Mouse (Mus musculus): ENCODE results near the gene Ifitm6. TPM values are rescaled to one million over a fixed set of nuclear protein-coding genes. Genes with fewer than 3 reads are reported as not detected.
"Not testable (repeated sequence)": the region's sequence is repeated elsewhere in the genome, so short reads cannot be mapped to it uniquely, and the experiment has no call there.

Gene Ifitm6
- total and polyA plus RNA-seq, 2 experiments from 2014 or later = 0.83 to 0.99 TPM

GRCm38 (mm10) chr7:140990185-140990584 is 27.5 kb downstream of the Ifitm6 start:
- whole genome bisulfite sequencing = 75% methylated on average over 6 of the region's 6 CpGs
- TF ChIP-seq CTCF (IDR thresholded peaks at IDR 0.05) = no peak

DNA sequence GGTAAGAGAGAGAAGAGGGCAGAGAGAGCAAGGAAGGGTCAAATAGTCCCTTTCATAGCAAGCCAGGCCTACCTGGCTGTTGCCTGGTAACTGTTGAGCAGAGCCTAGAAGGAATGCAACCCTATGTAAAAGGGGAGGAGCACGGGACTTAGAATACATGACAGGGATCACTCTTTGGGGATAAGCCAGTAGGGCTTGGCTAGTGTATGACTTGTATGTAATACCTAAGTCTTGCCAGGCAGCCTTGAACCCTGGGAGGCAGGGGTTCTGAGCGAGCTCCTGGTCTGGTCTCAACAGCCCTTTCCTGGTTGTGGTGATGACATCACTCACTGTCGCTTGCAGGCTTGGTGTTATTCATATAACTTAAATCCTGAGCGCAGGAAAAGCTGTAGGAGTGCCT is 28.7 kb downstream of the Ifitm6 start:
- no peak overlapping the region for H3K9ac ChIP-seq (replicated peaks; ENCODE audit: low read length, poor library complexity, severe bottlenecking)
- no peaks in the 10 kb centered on the region for H3K27me3 ChIP-seq (ENCODE audit: insufficient read depth, low read length)
- no peak overlapping the region for H3K4me2 ChIP-seq (ENCODE audit: low read depth, low read length, poor library complexity, severe bottlenecking)
- ATAC-seq (ENCODE audit: low FRiP score) (no peak), DNase-seq (ENCODE audit: low spot score) (no peak)
- H3K9me3 ChIP-seq (ENCODE audit: low read length) = no peaks in the 10 kb centered on the region
- H3K27ac ChIP-seq (ENCODE audit: low read depth, low read length) = no peak overlapping the region
- 87% methylated on average over 4 of the region's 4 CpGs for WGBS
- no peaks in the 10 kb centered on the region for H3K4me1 ChIP-seq (ENCODE audit: insufficient read depth, low read length)
- H3K36me3 ChIP-seq (ENCODE audit: insufficient read depth, low read length) = no peaks in the 10 kb centered on the region
- TF ChIP-seq CTCF (IDR thresholded peaks at IDR 0.05) = no peak
- no peak overlapping the region for H3K4me3 ChIP-seq (ENCODE audit: low read depth, low read length)

More at GRCm38 (mm10) chr7:140990185-140990584, 27.5 kb downstream of the Ifitm6 start:
- H3K9me3 ChIP-seq (ENCODE audit: low read length) = no peaks in the 10 kb centered on the region
- DNase-seq (ENCODE audit: low spot score) (no peak), ATAC-seq (ENCODE audit: low FRiP score) (no peak)
- no peak overlapping the region for H3K4me3 ChIP-seq (ENCODE audit: low read depth, low read length)
- H3K36me3 ChIP-seq (ENCODE audit: insufficient read depth, low read length) = no peaks in the 10 kb centered on the region
- no peaks in the 10 kb centered on the region for H3K4me1 ChIP-seq (ENCODE audit: insufficient read depth, low read length)
- H3K4me2 ChIP-seq (ENCODE audit: low read depth, low read length, poor library complexity, severe bottlenecking) = no peak overlapping the region
- no peaks in the 10 kb centered on the region for H3K27me3 ChIP-seq (ENCODE audit: insufficient read depth, low read length)
- H3K27ac ChIP-seq (ENCODE audit: low read depth, low read length) = no peak overlapping the region
- no peak overlapping the region for H3K9ac ChIP-seq (replicated peaks; ENCODE audit: low read length, poor library complexity, severe bottlenecking)

DNA sequence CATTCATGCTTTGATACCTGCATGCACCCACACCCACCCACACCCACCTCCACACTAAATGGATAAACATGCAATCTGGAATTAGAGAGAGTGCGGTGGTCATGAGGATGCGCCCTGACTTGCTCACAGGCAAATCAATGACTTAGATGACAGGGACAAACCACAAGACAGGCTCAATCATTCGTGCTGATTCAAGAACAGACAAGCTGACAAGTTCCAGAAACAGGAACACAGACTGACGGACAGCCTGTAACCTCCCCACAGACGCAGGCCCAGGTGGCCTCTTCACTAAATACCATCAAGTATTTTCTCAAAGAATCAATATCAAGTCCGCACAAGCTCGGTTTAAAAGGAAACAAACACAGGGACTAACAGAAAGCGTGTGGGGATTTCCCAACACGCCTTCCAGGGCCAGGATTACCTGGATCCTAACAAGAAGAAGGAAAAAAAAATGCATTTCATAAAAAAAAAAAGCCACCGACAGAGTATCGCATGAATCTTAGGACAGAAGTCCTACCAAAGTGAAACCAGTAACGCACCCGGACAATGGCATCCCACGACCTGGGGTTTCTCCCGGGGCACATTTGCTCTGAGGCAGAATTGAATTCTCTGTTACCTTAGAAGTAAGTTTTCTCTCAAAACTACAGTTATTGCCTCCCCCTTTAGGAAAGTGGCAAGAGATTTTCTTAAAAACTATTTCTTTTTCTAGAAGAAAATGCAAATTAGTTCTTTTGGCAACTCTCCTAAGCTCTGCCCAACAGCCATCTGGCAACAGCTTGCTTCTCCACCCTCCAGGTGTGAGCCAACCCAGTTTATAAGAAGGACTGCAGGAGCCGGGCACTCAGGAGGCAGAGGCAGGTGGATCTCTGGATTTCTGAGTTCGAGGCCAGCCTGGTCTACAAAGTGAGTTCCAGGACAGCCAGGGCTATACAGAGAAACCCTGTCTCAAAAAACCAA is 30.3 kb downstream of the Ifitm6 start:
- ATAC-seq (ENCODE audit: low FRiP score) = no peak

GRCm38 (mm10) chr7:140982971-140983370 is 34.8 kb downstream of the Ifitm6 start:
- Histone ChIP-seq H3K9ac (replicated peaks; ENCODE audit: low read length, poor library complexity, severe bottlenecking) (no peak overlapping the region), H3K27ac (ENCODE audit: low read depth, low read length) (no peak overlapping the region), H3K4me2 (ENCODE audit: low read depth, low read length, poor library complexity, severe bottlenecking) (no peak overlapping the region), H3K4me3 (ENCODE audit: low read depth, low read length) (no peak overlapping the region), H3K9me3 (ENCODE audit: low read length) (no peaks in the 10 kb centered on the region), H3K4me1 (ENCODE audit: insufficient read depth, low read length) (no peaks in the 10 kb centered on the region), H3K27me3 (ENCODE audit: insufficient read depth, low read length) (no peaks in the 10 kb centered on the region), H3K36me3 (ENCODE audit: insufficient read depth, low read length) (no peaks in the 10 kb centered on the region)
- WGBS = 91% methylated on average over 7 of the region's 7 CpGs
- no peak for ATAC-seq (ENCODE audit: low FRiP score)
- DNase-seq (ENCODE audit: low spot score) = no peak
- no peak for TF ChIP-seq CTCF (IDR thresholded peaks at IDR 0.05)

More for the DNA sequence above, 30.3 kb downstream of the Ifitm6 start:
- Histone ChIP-seq H3K27ac (ENCODE audit: low read depth, low read length) (no peak overlapping the region), H3K36me3 (ENCODE audit: insufficient read depth, low read length) (no peaks in the 10 kb centered on the region), H3K4me2 (ENCODE audit: low read depth, low read length, poor library complexity, severe bottlenecking) (no peak overlapping the region), H3K4me1 (ENCODE audit: insufficient read depth, low read length) (no peaks in the 10 kb centered on the region), H3K9ac (replicated peaks; ENCODE audit: low read length, poor library complexity, severe bottlenecking) (no peak overlapping the region), H3K9me3 (ENCODE audit: low read length) (no peaks in the 10 kb centered on the region), H3K27me3 (ENCODE audit: insufficient read depth, low read length) (no peaks in the 10 kb centered on the region), H3K4me3 (ENCODE audit: low read depth, low read length) (no peak overlapping the region)
- no peak for TF ChIP-seq CTCF (IDR thresholded peaks at IDR 0.05)
- WGBS = 87% methylated on average over 17 of the region's 17 CpGs
- no peak for DNase-seq (ENCODE audit: low spot score)

GRCm38 (mm10) chr7:140981704-140982103 is 36.0 kb downstream of the Ifitm6 start:
- ATAC-seq (ENCODE audit: low FRiP score) (no peak), DNase-seq (ENCODE audit: low spot score) (no peak)
- no peak overlapping the region for H3K4me2 ChIP-seq (ENCODE audit: low read depth, low read length, poor library complexity, severe bottlenecking)
- no peak overlapping the region for H3K9ac ChIP-seq (replicated peaks; ENCODE audit: low read length, poor library complexity, severe bottlenecking)
- H3K4me3 ChIP-seq (ENCODE audit: low read depth, low read length) = no peak overlapping the region
- TF ChIP-seq CTCF (IDR thresholded peaks at IDR 0.05) = no peak
- H3K4me1 ChIP-seq (ENCODE audit: insufficient read depth, low read length) = no peaks in the 10 kb centered on the region
- H3K27ac ChIP-seq (ENCODE audit: low read depth, low read length) = no peak overlapping the region
- no peaks in the 10 kb centered on the region for H3K36me3 ChIP-seq (ENCODE audit: insufficient read depth, low read length)
- H3K9me3 ChIP-seq (ENCODE audit: low read length) = no peaks in the 10 kb centered on the region
- WGBS = 95% methylated on average over 8 of the region's 8 CpGs
- H3K27me3 ChIP-seq (ENCODE audit: insufficient read depth, low read length) = no peaks in the 10 kb centered on the region

GRCm38 (mm10) chr7:140976720-140977119 is 41.0 kb downstream of the Ifitm6 start:
- 88% methylated on average over 9 of the region's 9 CpGs for WGBS

More at GRCm38 (mm10) chr7:140976720-140977119, 41.0 kb downstream of the Ifitm6 start:
- not testable (repeated sequence) for ATAC-seq (ENCODE audit: low FRiP score); DNase-seq (ENCODE audit: low spot score); H3K9me3 ChIP-seq (ENCODE audit: low read length); H3K4me1 ChIP-seq (ENCODE audit: insufficient read depth, low read length); H3K27ac ChIP-seq (ENCODE audit: low read depth, low read length); H3K36me3 ChIP-seq (ENCODE audit: insufficient read depth, low read length); H3K9ac ChIP-seq (replicated peaks; ENCODE audit: low read length, poor library complexity, severe bottlenecking); H3K4me3 ChIP-seq (ENCODE audit: low read depth, low read length); H3K27me3 ChIP-seq (ENCODE audit: insufficient read depth, low read length); H3K4me2 ChIP-seq (ENCODE audit: low read depth, low read length, poor library complexity, severe bottlenecking)

Data from midbrain, postnatal 0 days (tissue).